Mouse (Mus musculus) hematopoietic stem cell, adult 5-6 weeks (primary cell): ENCODE data around the gene Gm36210. TPM values are rescaled to one million over a fixed set of nuclear protein-coding genes. Genes with fewer than 3 reads are reported as not detected.

Experiments used
- ATAC-seq, 2 experiments: fragments of 125-278 bp in 1 of 2; replicated peaks in 1 of 2; 2 replicates each; pipeline ENCODE4 v1.8.0; 2016 to 2017; ENCODE audit warnings: inconsistent platforms in 2 of 2, mild to moderate bottlenecking in 2 of 2, moderate number of reproducible peaks in 2 of 2, low read depth in 1 of 2, moderate TSS enrichment in 1 of 2; ENCODE audit not compliant: low FRiP score in 2 of 2, poor library complexity in 2 of 2, severe bottlenecking in 2 of 2, insufficient read depth in 1 of 2, low TSS enrichment in 1 of 2
- total RNA-seq: library from RNA; stranded (forward); fragments of 172-1452, 232-1000 nt; gene quantifications from 2 replicates; pipeline ENCODE4 v1.2.3, GENCODE M21; 2017

The Gm36210 gene
- total RNA-seq, 1 experiment from 2014 or later: not detected

GRCm38 (mm10) chr7:4924891-4925301 lies 18.6 kb upstream of the Gm36210 start:
- no peak for ATAC-seq

GRCm38 (mm10) chr7:4924483-4924882 lies 18.2 kb upstream of the Gm36210 start:
- ATAC-seq: no peak

- ATAC-seq: peak; percentile 47 to 56; a peak in 3 of 4 replicates
Observed at GRCm38 (mm10) chr7:4923586-4924364, 17.5 kb upstream of the Gm36210 start.

GRCm38 (mm10) chr7:4922931-4923565 lies 16.7 kb upstream of the Gm36210 start:
- no peak for ATAC-seq

- ATAC-seq: peak; percentile 18 to 40; a peak in 3 of 4 replicates
Observed at GRCm38 (mm10) chr7:4922508-4922907, 16.2 kb upstream of the Gm36210 start.

- no peak for ATAC-seq
Observed at GRCm38 (mm10) chr7:4921824-4922482, 15.6 kb upstream of the Gm36210 start, which contains the start of gene Nat14. Gene Nat14 (plus strand): TSS chr7:4922028.

- no peak for ATAC-seq
Observed at GRCm38 (mm10) chr7:4920976-4921823, 14.9 kb upstream of the Gm36210 start.

- no peak for ATAC-seq
Observed at GRCm38 (mm10) chr7:4920496-4920895, 14.2 kb upstream of the Gm36210 start.

- ATAC-seq: no peak
Observed at GRCm38 (mm10) chr7:4919971-4920370, 13.7 kb upstream of the Gm36210 start.

- no peak for ATAC-seq
Observed at GRCm38 (mm10) chr7:4919096-4919495, 12.8 kb upstream of the Gm36210 start.

GRCm38 (mm10) chr7:4918681-4919080 lies 12.4 kb upstream of the Gm36210 start:
- no peak for ATAC-seq

GRCm38 (mm10) chr7:4917494-4917893 lies 11.2 kb upstream of the Gm36210 start:
- no peak for ATAC-seq

GRCm38 (mm10) chr7:4915669-4916416 lies 9.5 kb upstream of the Gm36210 start:
- peak; percentile 26 to 33; a peak in 2 of 4 replicates for ATAC-seq

GRCm38 (mm10) chr7:4915007-4915665 lies 8.8 kb upstream of the Gm36210 start, which contains the start of gene Zfp628:
Gene Zfp628 (plus strand): TSS chr7:4915217.
- peak; percentile 73 to 85 for ATAC-seq

- no peak for ATAC-seq
Observed at GRCm38 (mm10) chr7:4912248-4912647, 5.9 kb upstream of the Gm36210 start.

GRCm38 (mm10) chr7:4911561-4911960 lies 5.2 kb upstream of the Gm36210 start:
- no peak for ATAC-seq
